Mouse (Mus musculus) MEL (cell line): Measurements from ENCODE around the gene Gp9. TPM values are rescaled to one million over a fixed set of nuclear protein-coding genes. Genes with fewer than 3 reads are reported as not detected.
A peak's percentile ranks its signal among the peaks of the same experiment; 100 is the strongest.

ENCODE experiments used
- DNase-seq: peaks from one replicate; pipeline ENCODE4 v3.0.0; 2011; ENCODE audit warnings: low read depth, low spot score
- H3K27ac ChIP-seq: 2 replicates; pipeline ENCODE4 v1.5.1; 2012; ENCODE audit warnings: low read depth, mild to moderate bottlenecking, control low read depth, low read length, moderate library complexity; ENCODE audit not compliant: control insufficient read depth
- H3K27me3 ChIP-seq, 2 experiments: fragments of 150-350 bp in 1 of 2; sonication (generic) in 1 of 2; 2 replicates each; pipeline ENCODE4 v1.6.1; 2012; ENCODE audit warnings: low read length in 2 of 2, mild to moderate bottlenecking in 2 of 2, improper control_type of control experiment in 1 of 2, moderate library complexity in 1 of 2; ENCODE audit not compliant: insufficient read depth in 2 of 2, control insufficient read depth in 1 of 2
- H3K36me3 ChIP-seq, 2 experiments: 2 replicates each; pipeline ENCODE4 v1.6.1; 2012 to 2014; ENCODE audit warnings: low read length in 2 of 2, improper control_type of control experiment in 1 of 2, inconsistent platforms in 1 of 2, mild to moderate bottlenecking in 1 of 2; ENCODE audit not compliant: insufficient read depth in 2 of 2, control insufficient read depth in 1 of 2
- H3K4me1 ChIP-seq, 2 experiments: fragments of 150-350 bp in 1 of 2; sonication (generic) in 1 of 2; 2 replicates each; pipeline ENCODE4 v1.6.1; 2012; ENCODE audit warnings: low read length in 2 of 2, improper control_type of control experiment in 1 of 2, mild to moderate bottlenecking in 1 of 2; ENCODE audit not compliant: insufficient read depth in 2 of 2, control insufficient read depth in 1 of 2
- H3K4me3 ChIP-seq, 2 experiments: fragments of 150-350 bp in 1 of 2; sonication (generic) in 1 of 2; 2 replicates each; pipeline ENCODE4 v1.5.1; 2012; ENCODE audit warnings: low read depth in 2 of 2, low read length in 2 of 2, mild to moderate bottlenecking in 2 of 2, moderate library complexity in 2 of 2, control low read depth in 1 of 2, improper control_type of control experiment in 1 of 2; ENCODE audit not compliant: control insufficient read depth in 1 of 2, insufficient read depth in 1 of 2
- H3K79me2 ChIP-seq: 2 replicates; pipeline ENCODE4 v1.6.1; 2012; ENCODE audit warnings: mild to moderate bottlenecking, low read length, moderate library complexity; ENCODE audit not compliant: control insufficient read depth, poor library complexity, insufficient read depth
- H3K9ac ChIP-seq: 2 replicates; pipeline ENCODE4 v1.6.1; 2012; ENCODE audit warnings: low read depth, mild to moderate bottlenecking, control low read depth, low read length, moderate library complexity; ENCODE audit not compliant: control insufficient read depth, poor library complexity, severe bottlenecking
- H3K9me3 ChIP-seq: fragments of 150-350 bp; sonication (generic); replicated peaks from 2 replicates; pipeline ENCODE4 v1.6.1; 2012; ENCODE audit warnings: mild to moderate bottlenecking, low read length, improper control_type of control experiment, moderate library complexity; ENCODE audit not compliant: insufficient read depth
- CHD1 ChIP-seq: IDR thresholded peaks from 2 replicates; pipeline ENCODE4 v1.6.1; 2012; ENCODE audit warnings: low read depth, mild to moderate bottlenecking, inconsistent platforms, low read length, improper control_type of control experiment
- CTCF ChIP-seq, 3 experiments: IDR thresholded peaks in 2 of 3; conservative IDR thresholded peaks in 1 of 3; 2 replicates each; pipeline ENCODE4 v1.5.1; 2011 to 2012; ENCODE audit warnings: low read length in 3 of 3, low read depth in 2 of 3, mild to moderate bottlenecking in 2 of 3, improper control_type of control experiment in 1 of 3, inconsistent platforms in 1 of 3, mixed read lengths in 1 of 3, moderate library complexity in 1 of 3; ENCODE audit not compliant: control insufficient read depth in 1 of 3, insufficient read depth in 1 of 3, poor library complexity in 1 of 3, severe bottlenecking in 1 of 3
- E2F4 ChIP-seq: IDR thresholded peaks from 2 replicates; pipeline ENCODE4 v1.6.1; 2011; ENCODE audit warnings: low read depth, low read length, improper control_type of control experiment, borderline replicate concordance
- GATA1 ChIP-seq: IDR thresholded peaks from 2 replicates; pipeline ENCODE4 v1.6.1; 2011; ENCODE audit warnings: low read depth, low read length, improper control_type of control experiment
- MEF2A ChIP-seq: IDR thresholded peaks from 2 replicates; pipeline ENCODE4 v1.6.1; 2014; ENCODE audit warnings: low read depth, mild to moderate bottlenecking, inconsistent platforms, low read length, improper control_type of control experiment; ENCODE audit not compliant: poor library complexity, insufficient replicate concordance, severe bottlenecking; ENCODE audit errors: extremely low read depth
- POLR2AphosphoS5 ChIP-seq: IDR thresholded peaks from 2 replicates; pipeline ENCODE4 v1.6.1; 2012; ENCODE audit warnings: low read depth, borderline replicate concordance, mild to moderate bottlenecking, inconsistent platforms, low read length, moderate library complexity, mixed read lengths
- TAL1 ChIP-seq: IDR thresholded peaks from 2 replicates; pipeline ENCODE4 v1.6.1; 2012; ENCODE audit warnings: mild to moderate bottlenecking, inconsistent platforms, low read length, moderate library complexity, mixed read lengths
- USF1 ChIP-seq: IDR thresholded peaks from 2 replicates; pipeline ENCODE4 v1.6.1; 2014; ENCODE audit warnings: low read depth, mild to moderate bottlenecking, inconsistent platforms, low read length, improper control_type of control experiment, moderate library complexity
- polyA plus RNA-seq, 2 experiments: library from polyadenylated mRNA; stranded (reverse) in 1 of 2; unstranded in 1 of 2; fragments of >175 nt in 1 of 2; fragments of >200 nt in 1 of 2; gene quantifications; 2 replicates each; pipeline versions ENCODE4 v1.2.1 to v1.2.4; 2012; ENCODE audit warnings: low replicate concordance in 2 of 2, low read depth in 1 of 2; ENCODE audit not compliant: insufficient read length in 2 of 2, insufficient read depth in 1 of 2, missing spikeins in 1 of 2
- total RNA-seq: library from RNA; depleted of rRNA; stranded (reverse); fragments of 300-350 nt; gene quantifications from 2 replicates; pipeline ENCODE4 v1.2.3, GENCODE M21; 2012

The Gp9 gene
- total and polyA plus RNA-seq, 3 experiments = 3.9 to 11.1 TPM; not detected in 1

- H3K27me3 ChIP-seq = no peaks in the 10 kb centered on the region
- H3K4me1 ChIP-seq = peaks cover 20 to 27% of the 10 kb centered on the region in 2 experiments
- H3K9me3 ChIP-seq = no peaks in the 10 kb centered on the region
- H3K4me3 ChIP-seq = no peak overlapping the region
- no peak overlapping the region for H3K27ac ChIP-seq
- no peak for DNase-seq
- no peak overlapping the region for H3K9ac ChIP-seq
- peaks cover 0 to 21% of the 10 kb centered on the region in 2 experiments; a peak in 2 of 4 replicates for H3K36me3 ChIP-seq
- no peaks in the 10 kb centered on the region for H3K79me2 ChIP-seq
- TF ChIP-seq CHD1 (no peak), CTCF (IDR thresholded peaks at IDR 0.05 in 2 of 3, conservative IDR thresholded peaks at IDR 0.05 in 1 of 3; ENCODE audit: control insufficient read depth in 1 of 3, insufficient read depth in 1 of 3, low read depth in 2 of 3, low read length in 3 of 3, poor library complexity in 1 of 3, severe bottlenecking in 1 of 3) (peak in 1 of 3 experiments; percentile 6; a peak in 1 of 6 replicates)
These were observed 1.6 kb downstream of the Gp9 start for GRCm38 (mm10) chr6:87779174-87780165.

GRCm38 (mm10) chr6:87780546-87781301 is 2.9 kb downstream of the Gp9 start:
- H3K4me3 ChIP-seq = no peak overlapping the region
- H3K27ac ChIP-seq = no peak overlapping the region
- peaks cover 0 to 21% of the 10 kb centered on the region in 2 experiments; a peak in 2 of 4 replicates for H3K36me3 ChIP-seq
- no peak for TF ChIP-seq USF1
- no peaks in the 10 kb centered on the region for H3K79me2 ChIP-seq
- no peak for DNase-seq
- no peaks in the 10 kb centered on the region for H3K9me3 ChIP-seq
- H3K27me3 ChIP-seq = no peaks in the 10 kb centered on the region
- no peak overlapping the region for H3K9ac ChIP-seq
- peaks cover 20 to 27% of the 10 kb centered on the region in 2 experiments for H3K4me1 ChIP-seq

GRCm38 (mm10) chr6:87784033-87784432 is 6.2 kb downstream of the Gp9 start:
- Histone ChIP-seq H3K27ac (no peak overlapping the region), H3K79me2 (no peaks in the 10 kb centered on the region), H3K27me3 (no peaks in the 10 kb centered on the region), H3K4me3 (no peak overlapping the region), H3K4me1 (peaks cover 10 to 15% of the 10 kb centered on the region in 2 experiments), H3K36me3 (peaks cover 0 to 3% of the 10 kb centered on the region in 2 experiments; a peak in 2 of 4 replicates), H3K9ac (no peak overlapping the region), H3K9me3 (no peaks in the 10 kb centered on the region)
- TF ChIP-seq TAL1 = no peak
- TF ChIP-seq GATA1 = 0 out of 2 replicates have a peak, but pooled peaks have one; percentile 7
- TF ChIP-seq POLR2AphosphoS5 = no peak
- no peak for TF ChIP-seq E2F4
- TF ChIP-seq MEF2A = no peak
- no peak for DNase-seq
